Mouse (Mus musculus) midbrain, postnatal 0 days (tissue): ENCODE measurements around the gene Bmper. TPM values are rescaled to one million over a fixed set of nuclear protein-coding genes. Genes with fewer than 3 reads are reported as not detected.

Experiments
- ATAC-seq: fragments of 200-750 bp; cut with Nextera tagmentation; 2 replicates; pipeline ENCODE4 v1.8.0; 2017; ENCODE audit warnings: moderate number of reproducible peaks, mild to moderate bottlenecking, moderate TSS enrichment, moderate library complexity; ENCODE audit not compliant: low FRiP score
- DNase-seq: peaks from one replicate; pipeline ENCODE4 v3.0.0-alpha.2; 2015; ENCODE audit warnings: low spot score
- H3K27ac ChIP-seq: fragments of 300-500 bp; sonication (generic); 2 replicates; pipeline ENCODE4 v1.5.1; 2014; ENCODE audit warnings: low read depth, mild to moderate bottlenecking, low read length, mixed read lengths
- H3K27me3 ChIP-seq: fragments of 300-500 bp; sonication (generic); 2 replicates; pipeline ENCODE4 v1.6.1; 2014; ENCODE audit warnings: low read length, control low read depth, mixed read lengths; ENCODE audit not compliant: insufficient read depth
- H3K36me3 ChIP-seq: fragments of 300-500 bp; sonication (generic); 2 replicates; pipeline ENCODE4 v1.6.1; 2014; ENCODE audit warnings: low read length, control low read depth, mixed read lengths; ENCODE audit not compliant: insufficient read depth
- H3K4me1 ChIP-seq: fragments of 300-500 bp; sonication (generic); 2 replicates; pipeline ENCODE4 v1.6.1; 2014; ENCODE audit warnings: mild to moderate bottlenecking, control low read depth, antibody characterized with exemption, low read length, mixed read lengths; ENCODE audit not compliant: insufficient read depth
- H3K4me2 ChIP-seq: fragments of 300-500 bp; sonication (generic); 2 replicates; pipeline ENCODE4 v1.6.1; 2014; ENCODE audit warnings: low read depth, mild to moderate bottlenecking, low read length, mixed read lengths; ENCODE audit not compliant: poor library complexity, severe bottlenecking
- H3K4me3 ChIP-seq: fragments of 300-500 bp; sonication (generic); 2 replicates; pipeline ENCODE4 v1.5.1; 2014; ENCODE audit warnings: low read depth, mild to moderate bottlenecking, low read length, moderate library complexity
- H3K9ac ChIP-seq: fragments of 300-500 bp; sonication (generic); replicated peaks from 2 replicates; pipeline ENCODE4 v1.6.1; 2014; ENCODE audit warnings: mild to moderate bottlenecking, low read length, moderate library complexity, mixed read lengths; ENCODE audit not compliant: poor library complexity, severe bottlenecking
- H3K9me3 ChIP-seq: fragments of 300-500 bp; sonication (generic); 2 replicates; pipeline ENCODE4 v1.6.1; 2016; ENCODE audit warnings: low read length, control low read depth
- CTCF ChIP-seq: IDR thresholded peaks from 2 replicates; pipeline ENCODE4 v1.5.1; 2016; ENCODE audit warnings: antibody characterized with exemption, mild to moderate bottlenecking
- WGBS: fragments of 180-500 bp; shearing (Covaris S2); extraction: QIAGEN DNeasy Blood & Tissue Kit; methylation state at CpG from one replicate; pipeline ENCODE4 v1.1.7; 2014; 5-methylcytosine and 5-hydroxymethylcytosine counted together
- polyA plus RNA-seq: library from polyadenylated mRNA; unstranded; fragments of >200 nt; fragmentation: Nextera tagmentation; extraction: Ambion mirVana; gene quantifications from 2 replicates; pipeline ENCODE4 v1.2.1, GENCODE M21; 2015
- total RNA-seq: library from RNA; depleted of rRNA; stranded (reverse); fragments of >200 nt; gene quantifications from 2 replicates; pipeline ENCODE4 v1.2.3, GENCODE M21; 2014

Gene Bmper
- total and polyA plus RNA-seq, 2 experiments from 2014 or later: 6.3 to 9.2 TPM

- no peak overlapping the region for H3K4me2 ChIP-seq
- TF ChIP-seq CTCF: no peak
- no peak overlapping the region for H3K27ac ChIP-seq
- no peak overlapping the region for H3K4me3 ChIP-seq
- ATAC-seq (no peak), DNase-seq (no peak)
- 67% methylated on average over 3 of the region's 3 CpGs for WGBS
- no peaks in the 10 kb centered on the region for H3K36me3 ChIP-seq
- H3K9me3 ChIP-seq: no peaks in the 10 kb centered on the region
- H3K4me1 ChIP-seq: no peaks in the 10 kb centered on the region
- H3K9ac ChIP-seq: no peak overlapping the region
- H3K27me3 ChIP-seq: no peaks in the 10 kb centered on the region
These were observed 110.3 kb downstream of the Bmper start for GRCm38 (mm10) chr9:23333041-23333622.

GRCm38 (mm10) chr9:23340551-23340950 is 117.7 kb downstream of the Bmper start:
- no peak for TF ChIP-seq CTCF
- H3K9ac ChIP-seq: no peak overlapping the region
- no peaks in the 10 kb centered on the region for H3K27me3 ChIP-seq
- H3K4me1 ChIP-seq: no peaks in the 10 kb centered on the region
- ATAC-seq (no peak), DNase-seq (no peak)
- H3K36me3 ChIP-seq: no peaks in the 10 kb centered on the region
- H3K27ac ChIP-seq: no peak overlapping the region
- no peak overlapping the region for H3K4me3 ChIP-seq
- H3K4me2 ChIP-seq: no peak overlapping the region
- no peaks in the 10 kb centered on the region for H3K9me3 ChIP-seq

- ATAC-seq (no peak), DNase-seq (no peak)
These were observed 118.4 kb downstream of the Bmper start for GRCm38 (mm10) chr9:23341246-23341645.

GRCm38 (mm10) chr9:23344353-23344752 is 121.5 kb downstream of the Bmper start:
- no peaks in the 10 kb centered on the region for H3K4me1 ChIP-seq
- H3K9me3 ChIP-seq: no peaks in the 10 kb centered on the region
- H3K27ac ChIP-seq: no peak overlapping the region
- DNase-seq (no peak), ATAC-seq (no peak)
- TF ChIP-seq CTCF: no peak
- H3K4me2 ChIP-seq: no peak overlapping the region
- H3K4me3 ChIP-seq: no peak overlapping the region
- no peaks in the 10 kb centered on the region for H3K36me3 ChIP-seq
- no peaks in the 10 kb centered on the region for H3K27me3 ChIP-seq
- H3K9ac ChIP-seq: no peak overlapping the region

More at GRCm38 (mm10) chr9:23341246-23341645, 118.4 kb downstream of the Bmper start:
- H3K9ac ChIP-seq: no peak overlapping the region
- no peak for TF ChIP-seq CTCF
- H3K36me3 ChIP-seq: no peaks in the 10 kb centered on the region
- H3K4me3 ChIP-seq: no peak overlapping the region
- no peaks in the 10 kb centered on the region for H3K4me1 ChIP-seq
- no peaks in the 10 kb centered on the region for H3K9me3 ChIP-seq
- H3K4me2 ChIP-seq: no peak overlapping the region
- H3K27ac ChIP-seq: no peak overlapping the region
- no peaks in the 10 kb centered on the region for H3K27me3 ChIP-seq

GRCm38 (mm10) chr9:23345093-23345844 is 122.4 kb downstream of the Bmper start:
- WGBS: 83% methylated on average over 8 of the region's 8 CpGs
- TF ChIP-seq CTCF: no peak
- no peaks in the 10 kb centered on the region for H3K9me3 ChIP-seq
- no peak overlapping the region for H3K27ac ChIP-seq
- ATAC-seq: no peak
- DNase-seq: no peak
- no peaks in the 10 kb centered on the region for H3K36me3 ChIP-seq
- no peaks in the 10 kb centered on the region for H3K4me1 ChIP-seq
- H3K27me3 ChIP-seq: no peaks in the 10 kb centered on the region
- no peak overlapping the region for H3K9ac ChIP-seq
- H3K4me2 ChIP-seq: no peak overlapping the region
- no peak overlapping the region for H3K4me3 ChIP-seq

- ATAC-seq (no peak), DNase-seq (no peak)
- Histone ChIP-seq H3K9me3 (no peaks in the 10 kb centered on the region), H3K4me1 (no peaks in the 10 kb centered on the region), H3K27ac (no peak overlapping the region), H3K9ac (no peak overlapping the region), H3K4me2 (no peak overlapping the region), H3K36me3 (no peaks in the 10 kb centered on the region), H3K27me3 (no peaks in the 10 kb centered on the region), H3K4me3 (no peak overlapping the region)
- no peak for TF ChIP-seq CTCF
- 88% methylated on average over 5 of the region's 5 CpGs for WGBS
These were observed 126.7 kb downstream of the Bmper start for GRCm38 (mm10) chr9:23349603-23350002.
